Mouse (Mus musculus): ENCODE data around the gene Olfr223.
A peak's percentile ranks its signal among the peaks of the same experiment; 100 is the strongest.

DNA sequence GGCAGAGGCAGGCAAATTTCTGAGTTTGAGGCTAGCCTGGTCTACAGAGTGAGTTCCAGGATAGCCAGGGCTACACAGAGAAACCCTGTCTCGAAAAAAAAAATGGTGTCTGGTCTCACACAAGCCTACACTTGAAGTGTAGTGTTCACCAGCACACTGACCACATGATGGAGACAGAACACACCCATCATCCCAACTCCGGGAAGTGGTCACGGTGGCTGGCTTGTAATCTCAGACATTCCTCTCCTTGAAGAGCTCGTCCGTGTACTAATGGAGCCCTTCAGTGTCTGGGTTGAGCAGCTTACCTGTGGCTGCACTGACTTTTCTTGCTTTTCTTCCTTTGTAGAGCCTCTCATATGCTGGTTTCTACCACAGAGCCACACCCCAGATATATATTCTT, 48.1 kb upstream of the Olfr223 start:
- TF ChIP-seq CTCF (IDR thresholded peaks at IDR 0.05; ENCODE audit: borderline replicate concordance, insufficient read depth, low read depth, low read length) (peak; percentile 16; the same call in 1 of the 2 replicates), POLR2A (IDR thresholded peaks at IDR 0.05; ENCODE audit: borderline replicate concordance, insufficient read depth, low read length) (no peak)
